In genomic region chr9:86879216-86880112, GRCm38 (mm10) we compare ENCODE assay signal across 8 mouse cellular contexts. TPM values are rescaled to one million over a fixed set of nuclear protein-coding genes. Genes with fewer than 3 reads are reported as not detected.
DNase-seq lines count a peak whose midpoint lies in the region; ATAC-seq and TF ChIP-seq lines count a peak whose summit lies in the region.

No protein-coding gene starts in this region.

- H3K4me2 ChIP-seq in heart, embryonic 11.5 days: peak overlapping the region; percentile 93
- peak overlapping the region; percentile 98 for H3K4me2 ChIP-seq in embryonic facial prominence, embryonic 12.5 days (replicated peaks)
- H3K4me2 ChIP-seq in hindbrain, embryonic 11.5 days (replicated peaks; ENCODE audit: low read depth, low read length): peak overlapping the region; percentile 92
- peak overlapping the region; percentile 58 for H3K4me2 ChIP-seq in midbrain, embryonic 15.5 days

- TF ChIP-seq CTCF in left cerebral cortex, adult 2 months (IDR thresholded peaks at IDR 0.05): no peak

- H3K9me3 ChIP-seq in heart, embryonic 11.5 days (replicated peaks; ENCODE audit: control insufficient read depth, low read length): no peaks in the 10 kb centered on the region
- no peaks in the 10 kb centered on the region for H3K9me3 ChIP-seq in embryonic facial prominence, embryonic 12.5 days
- no peaks in the 10 kb centered on the region for H3K9me3 ChIP-seq in hindbrain, embryonic 11.5 days (ENCODE audit: control insufficient read depth, low read length)
- no peaks in the 10 kb centered on the region for H3K9me3 ChIP-seq in midbrain, embryonic 15.5 days

- no peaks in the 10 kb centered on the region for H3K36me3 ChIP-seq in heart, embryonic 11.5 days (ENCODE audit: control insufficient read depth, insufficient read depth, low read length)
- H3K36me3 ChIP-seq in embryonic facial prominence, embryonic 12.5 days: no peaks in the 10 kb centered on the region
- H3K36me3 ChIP-seq in hindbrain, embryonic 11.5 days (ENCODE audit: control insufficient read depth, insufficient read depth, low read length): no peaks in the 10 kb centered on the region
- H3K36me3 ChIP-seq in midbrain, embryonic 15.5 days (replicated peaks): no peaks in the 10 kb centered on the region

- H3K27me3 ChIP-seq in heart, embryonic 11.5 days (ENCODE audit: control insufficient read depth, insufficient read depth, low read length): peaks cover 37% of the 10 kb centered on the region
- H3K27me3 ChIP-seq in embryonic facial prominence, embryonic 12.5 days: peaks cover 36% of the 10 kb centered on the region
- peaks cover 10% of the 10 kb centered on the region for H3K27me3 ChIP-seq in hindbrain, embryonic 11.5 days (ENCODE audit: control insufficient read depth, insufficient read depth, low read length)
- H3K27me3 ChIP-seq in midbrain, embryonic 15.5 days (replicated peaks): no peaks in the 10 kb centered on the region

- WGBS in heart, embryonic 11.5 days (ENCODE audit: insufficient replicate concordance): under 1% methylated on average over 66 of the region's 75 CpGs
- WGBS in embryonic facial prominence, embryonic 12.5 days: under 1% methylated on average over 75 of the region's 75 CpGs
- under 1% methylated on average over 74 of the region's 75 CpGs for WGBS in hindbrain, embryonic 11.5 days
- WGBS in midbrain, embryonic 15.5 days: under 1% methylated on average over 75 of the region's 75 CpGs

- intact Hi-C loops in left cerebral cortex, adult 2 months (cut with DNase I): loop anchor here (1.0 to 5.0 kb wide), 4 partner anchors 52 to 137 kb away; no protein-coding TSS in a partner anchor

- peak overlapping the region; percentile 79 for H3K4me3 ChIP-seq in heart, embryonic 11.5 days (ENCODE audit: low read depth, low read length)
- peak overlapping the region; percentile 73 for H3K4me3 ChIP-seq in embryonic facial prominence, embryonic 12.5 days
- peak overlapping the region; percentile 63 for H3K4me3 ChIP-seq in hindbrain, embryonic 11.5 days (ENCODE audit: low read depth, low read length)
- peak overlapping the region; percentile 88 for H3K4me3 ChIP-seq in left cerebral cortex, adult 2 months
- H3K4me3 ChIP-seq in midbrain, embryonic 15.5 days: peak overlapping the region; percentile 92

- no peak for DNase-seq in heart, adult 9 months (ENCODE audit: low spot score in 2 of 2)
- peak; percentile 54 for DNase-seq in adrenal gland, postnatal 10 days
- DNase-seq in hindbrain, embryonic 11.5 days (ENCODE audit: low spot score): peak; percentile 66
- DNase-seq in left cerebral cortex, adult 2 months (ENCODE audit: extremely low spot score in 1 of 2, low spot score in 2 of 2): peak; percentile 60 to 65

- H3K4me1 ChIP-seq in heart, embryonic 11.5 days (ENCODE audit: control insufficient read depth, insufficient read depth, low read length): peaks cover 3% of the 10 kb centered on the region; the same call in 1 of the 2 replicates
- peaks cover 5% of the 10 kb centered on the region; the same call in 1 of the 2 replicates for H3K4me1 ChIP-seq in embryonic facial prominence, embryonic 12.5 days
- H3K4me1 ChIP-seq in hindbrain, embryonic 11.5 days (replicated peaks; ENCODE audit: control insufficient read depth, insufficient read depth, low read length): no peaks in the 10 kb centered on the region
- H3K4me1 ChIP-seq in midbrain, embryonic 15.5 days: peaks cover 22% of the 10 kb centered on the region

- peak; percentile 20 for ATAC-seq in heart, embryonic 11.5 days (replicated peaks; ENCODE audit: insufficient number of reproducible peaks, low FRiP score, low TSS enrichment)
- peak; percentile 75 for ATAC-seq in embryonic facial prominence, embryonic 12.5 days (ENCODE audit: insufficient number of reproducible peaks, insufficient read depth, low FRiP score, low TSS enrichment)
- ATAC-seq in hindbrain, embryonic 11.5 days (ENCODE audit: low FRiP score): peak; percentile 65
- ATAC-seq in midbrain, embryonic 15.5 days (replicated peaks): peak; percentile 14
- ATAC-seq in erythroid progenitor cell, adult 5-6 weeks (replicated peaks; ENCODE audit: low FRiP score, poor library complexity, severe bottlenecking): no peak

- H3K9ac ChIP-seq in heart, embryonic 11.5 days (ENCODE audit: low read depth, low read length): peak overlapping the region; percentile 75
- H3K9ac ChIP-seq in embryonic facial prominence, embryonic 12.5 days: peak overlapping the region; percentile 60
- peak overlapping the region; percentile 58 for H3K9ac ChIP-seq in hindbrain, embryonic 11.5 days (ENCODE audit: low read depth, low read length)
- peak overlapping the region; percentile 94 for H3K9ac ChIP-seq in midbrain, embryonic 15.5 days

- H3K27ac ChIP-seq in heart, embryonic 11.5 days (ENCODE audit: low read depth, low read length): peak overlapping the region; percentile 64
- H3K27ac ChIP-seq in embryonic facial prominence, embryonic 12.5 days: no peak overlapping the region
- H3K27ac ChIP-seq in hindbrain, embryonic 11.5 days (ENCODE audit: low read depth, low read length): peak overlapping the region; percentile 71
- peak overlapping the region; percentile 98 for H3K27ac ChIP-seq in left cerebral cortex, adult 2 months
- H3K27ac ChIP-seq in midbrain, embryonic 15.5 days: peak overlapping the region; percentile 97

RNA-seq across cellular contexts. Expression of gene Snap91, which starts 1.0 kb away (rescaled TPM):
- 23.5 and 26.2 TPM in 2 replicates for polyA plus RNA-seq in heart, embryonic 11.5 days (2014; fragmentation: Nextera tagmentation; extraction: Ambion mirVana)
- 10 to 100 TPM; 21.7 to 22.0 TPM for total RNA-seq in adrenal gland, postnatal 10 days (2021)
- polyA plus RNA-seq in embryonic facial prominence, embryonic 12.5 days (2016; fragmentation: Nextera tagmentation; extraction: Ambion mirVana): 8.4 and 8.5 TPM in 2 replicates
- 17.4 and 17.5 TPM in 2 replicates for polyA plus RNA-seq in hindbrain, embryonic 11.5 days (2014; fragmentation: Nextera tagmentation; extraction: Ambion mirVana)
- total RNA-seq in left cerebral cortex, adult 2 months (2021): 100 to 1,000 TPM; 384 to 394 TPM
- 167 and 172 TPM in 2 replicates for polyA plus RNA-seq in midbrain, embryonic 15.5 days (2015; fragmentation: Nextera tagmentation; extraction: Ambion mirVana)
- total RNA-seq in erythroid progenitor cell, adult 5-6 weeks (2015; ENCODE audit: low replicate concordance): not detected in 2 replicates
- total RNA-seq in erythroid progenitor cell, adult 5-6 weeks (2017; ENCODE audit: low replicate concordance): not detected in 2 replicates

Comparison
In these comparisons a context has a peak if more than half of its experiments do, and no peak if none do; other contexts are left out.
1. DNase-seq: peak in adrenal gland, postnatal 10 days (single experiment), hindbrain, embryonic 11.5 days (single experiment) and left cerebral cortex, adult 2 months (2 of 2); none in heart, adult 9 months (0 of 2).
2. Peak in every context shown above with its lines, with median percentiles within 50 percentile points of each other: H3K4me2 ChIP-seq, H3K4me3 ChIP-seq and H3K9ac ChIP-seq.